Mouse (Mus musculus) macrophage (primary cell): ENCODE data around the gene P2ry6. TPM values are rescaled to one million over a fixed set of nuclear protein-coding genes. Genes with fewer than 3 reads are reported as not detected.

Experiments
- H3K27ac ChIP-seq: fragments of 350-480 bp; formaldehyde crosslinking; 2 replicates; pipeline ENCODE4 v1.9.0; 2021
- H3K36me3 ChIP-seq: fragments of 350-480 bp; formaldehyde crosslinking; 2 replicates; pipeline ENCODE4 v1.9.0; 2021; ENCODE audit errors: inconsistent target
- H3K4me3 ChIP-seq: fragments of 350-480 bp; formaldehyde crosslinking; 2 replicates; pipeline ENCODE4 v1.9.0; 2021; ENCODE audit errors: inconsistent target
- H3K79me2 ChIP-seq: fragments of 350-480 bp; formaldehyde crosslinking; 2 replicates; pipeline ENCODE4 v1.9.0; 2021; ENCODE audit errors: inconsistent target
- WGBS: methylation state at CpG from one replicate; pipeline ENCODE4 v1.1.7; 2026; ENCODE audit warnings: inconsistent platforms; ENCODE audit not compliant: missing documents; 5-methylcytosine and 5-hydroxymethylcytosine counted together
- polyA plus RNA-seq: library from polyadenylated mRNA; stranded (reverse); fragments of 250-400 nt; gene quantifications from 3 replicates; pipeline ENCODE4 v1.2.4, GENCODE M21; 2018; ENCODE audit warnings: inconsistent platforms
- total RNA-seq, 78 experiments: library from RNA; depleted of rRNA; stranded (reverse); fragments of 250-400 nt; gene quantifications; 1 replicate in 9 of 78; 2 replicates in 24 of 78; 3 replicates in 43 of 78; 4 replicates in 2 of 78; pipeline ENCODE4 v1.2.4; 2018; ENCODE audit warnings: inconsistent platforms in 56 of 78

The P2ry6 gene
- total RNA-seq (2018; cell fraction: chromatin; rRNA removed): 100 to 1,000 TPM in 25 of 26 experiments, 10 to 100 TPM in 1; 99.4 to 376 (median 193) TPM
- 100 to 1,000 TPM; 133 to 264 (median 189) TPM for total RNA-seq (2018; cell fraction: cytosol; rRNA removed)
- 100 to 1,000 TPM in 23 of 26 experiments, 10 to 100 TPM in 3; 82.6 to 248 (median 161) TPM for total RNA-seq (2018; cell fraction: nucleus; rRNA removed)
- polyA plus RNA-seq: 148 to 183 TPM (median 169 TPM) in 3 replicates

- Histone ChIP-seq H3K27ac (no peak within 1 kb of the TSS), H3K4me3 (no peak within 1 kb of the TSS), H3K79me2 (no peaks in the 10 kb centered on the region), H3K36me3 (no peaks in the 10 kb centered on the region)
- 23% methylated on average over 36 of the region's 36 CpGs for WGBS
Measured at GRCm38 (mm10) chr7:100974135-100974903, at the start of gene P2ry6. TSS of gene P2ry6 (minus strand) at chr7:100974649.

DNA sequence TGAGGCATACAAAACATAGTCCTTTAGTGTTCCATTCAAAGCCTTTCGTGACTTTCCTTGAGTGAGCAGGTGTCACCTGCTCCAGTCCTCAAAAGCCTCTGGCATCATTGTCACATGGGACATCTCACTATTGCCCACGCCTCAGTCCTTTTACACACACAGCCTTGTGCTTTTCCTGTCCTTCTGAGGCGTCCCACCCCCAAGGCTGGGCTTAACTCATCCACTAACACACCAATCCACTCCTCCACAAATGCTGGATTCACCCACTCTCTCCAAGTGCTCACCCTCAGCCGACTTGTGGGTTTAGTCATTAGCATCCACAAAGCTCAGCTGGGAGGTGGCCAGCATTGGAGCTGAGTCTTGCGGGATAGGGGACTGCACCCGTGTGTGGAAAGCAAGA lies 43.0 kb upstream of the P2ry6 start:
- Histone ChIP-seq H3K36me3 (no peaks in the 10 kb centered on the region), H3K79me2 (no peaks in the 10 kb centered on the region), H3K4me3 (no peak overlapping the region), H3K27ac (no peak overlapping the region)
- 94% methylated on average over 6 of the region's 6 CpGs for WGBS

- Histone ChIP-seq H3K4me3 (no peak overlapping the region), H3K27ac (no peak overlapping the region), H3K79me2 (no peaks in the 10 kb centered on the region), H3K36me3 (no peaks in the 10 kb centered on the region)
- 94% methylated on average over 7 of the region's 7 CpGs for WGBS
Measured at GRCm38 (mm10) chr7:101017021-101017461, 42.6 kb upstream of the P2ry6 start.

- Histone ChIP-seq H3K4me3 (no peak overlapping the region), H3K79me2 (peaks cover 17% of the 10 kb centered on the region; the same call in 1 of the 2 replicates), H3K27ac (no peak overlapping the region), H3K36me3 (no peaks in the 10 kb centered on the region)
- WGBS: 80% methylated on average over 1 of the region's 1 CpGs
Measured at GRCm38 (mm10) chr7:101014985-101015384, 40.5 kb upstream of the P2ry6 start.

DNA sequence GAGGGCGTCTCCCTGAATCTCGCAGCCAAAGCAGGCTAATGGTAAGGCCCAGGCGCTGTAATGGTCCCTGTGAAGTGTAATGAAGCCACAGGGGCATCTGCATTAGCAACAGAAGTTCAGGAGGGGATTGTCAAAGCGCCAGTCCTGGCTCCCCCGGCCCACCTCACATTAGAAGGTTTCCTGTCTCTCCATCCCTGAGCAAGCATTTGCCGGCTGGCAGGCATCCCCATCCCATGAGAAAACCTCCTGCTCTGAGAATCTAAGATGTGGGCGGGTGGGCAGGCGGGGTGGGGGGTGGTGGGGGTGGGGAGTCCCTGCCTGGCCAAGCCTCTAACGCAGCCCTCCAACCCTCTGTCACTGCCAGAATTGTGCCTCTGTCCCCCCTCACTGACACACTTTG lies 39.6 kb upstream of the P2ry6 start:
- Histone ChIP-seq H3K4me3 (no peak overlapping the region), H3K36me3 (no peaks in the 10 kb centered on the region), H3K79me2 (peaks cover 26% of the 10 kb centered on the region; the same call in 1 of the 2 replicates), H3K27ac (no peak overlapping the region)
- 97% methylated on average over 7 of the region's 9 CpGs for whole genome bisulfite sequencing

GRCm38 (mm10) chr7:101012541-101012940 lies 38.1 kb upstream of the P2ry6 start, which contains the start of gene P2ry2:
TSS of gene P2ry2 (minus strand) at chr7:101012866.
- H3K27ac ChIP-seq: peak within 1 kb of the TSS; percentile 32
- H3K4me3 ChIP-seq: peak within 1 kb of the TSS; percentile 66
- H3K79me2 ChIP-seq: peaks cover 41% of the 10 kb centered on the region; the same call in 1 of the 2 replicates
- H3K36me3 ChIP-seq: no peaks in the 10 kb centered on the region
- 83% methylated on average over 4 of the region's 4 CpGs for WGBS

DNA sequence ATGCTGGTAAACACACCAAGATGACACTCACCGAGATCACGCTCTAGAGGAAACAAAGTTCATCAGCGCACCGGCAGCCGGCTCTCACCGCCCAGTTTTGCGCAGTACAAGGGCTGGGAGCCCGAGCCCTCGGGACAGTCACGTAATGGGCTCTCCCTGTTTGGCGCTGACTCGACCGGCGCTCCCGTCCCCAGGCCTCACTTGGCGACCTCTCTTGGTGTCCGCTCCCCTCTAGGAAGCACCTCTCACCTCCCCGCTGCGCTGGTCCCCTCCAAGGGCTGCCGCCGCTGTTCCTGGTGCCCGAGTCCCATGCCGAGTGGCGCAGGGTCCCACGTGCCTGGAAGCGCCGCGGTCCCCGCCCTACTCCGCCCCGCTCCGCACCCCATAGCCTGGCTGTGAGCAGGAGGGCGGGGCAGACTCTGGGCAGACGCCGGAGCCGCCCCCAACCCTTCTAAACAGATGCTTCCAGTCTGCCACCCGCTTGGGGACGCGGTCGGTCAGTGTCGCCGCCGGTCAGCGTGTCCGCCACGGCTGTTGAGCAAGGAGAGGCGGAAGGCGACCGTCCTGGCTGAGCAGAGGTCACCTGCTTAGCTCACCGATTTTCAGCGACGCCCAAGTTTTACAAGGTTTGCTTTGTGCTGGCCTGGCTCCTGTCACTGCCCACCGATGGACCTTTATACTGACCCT lies 37.4 kb upstream of the P2ry6 start:
- Histone ChIP-seq H3K4me3 (peak overlapping the region; percentile 66), H3K27ac (peak overlapping the region; percentile 32), H3K79me2 (peaks cover 41% of the 10 kb centered on the region; the same call in 1 of the 2 replicates), H3K36me3 (no peaks in the 10 kb centered on the region)
- WGBS: under 1% methylated on average over 53 of the region's 53 CpGs

DNA sequence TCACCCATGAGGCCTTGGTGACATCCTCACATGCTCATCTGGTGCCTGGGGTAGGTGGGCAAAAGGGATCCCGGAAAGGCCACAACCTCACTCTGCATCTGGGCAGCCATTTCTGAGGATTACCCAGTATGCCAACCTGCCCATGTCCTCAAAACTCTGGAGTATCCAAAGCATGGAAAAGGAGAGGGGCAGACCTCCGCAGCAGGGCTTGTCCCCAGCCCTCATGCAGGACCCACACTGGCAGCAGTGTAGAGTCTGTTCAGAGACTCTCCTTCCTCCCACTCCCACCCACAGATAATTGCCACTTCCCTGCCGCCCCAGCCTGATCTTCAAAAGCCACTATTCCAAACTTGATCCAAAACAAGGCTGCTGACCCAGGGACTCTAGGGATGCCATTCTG lies 36.3 kb upstream of the P2ry6 start:
- Histone ChIP-seq H3K36me3 (no peaks in the 10 kb centered on the region), H3K79me2 (peaks cover 41% of the 10 kb centered on the region; the same call in 1 of the 2 replicates), H3K27ac (no peak overlapping the region), H3K4me3 (peak overlapping the region; percentile 66)
- WGBS: 65% methylated on average over 3 of the region's 3 CpGs

DNA sequence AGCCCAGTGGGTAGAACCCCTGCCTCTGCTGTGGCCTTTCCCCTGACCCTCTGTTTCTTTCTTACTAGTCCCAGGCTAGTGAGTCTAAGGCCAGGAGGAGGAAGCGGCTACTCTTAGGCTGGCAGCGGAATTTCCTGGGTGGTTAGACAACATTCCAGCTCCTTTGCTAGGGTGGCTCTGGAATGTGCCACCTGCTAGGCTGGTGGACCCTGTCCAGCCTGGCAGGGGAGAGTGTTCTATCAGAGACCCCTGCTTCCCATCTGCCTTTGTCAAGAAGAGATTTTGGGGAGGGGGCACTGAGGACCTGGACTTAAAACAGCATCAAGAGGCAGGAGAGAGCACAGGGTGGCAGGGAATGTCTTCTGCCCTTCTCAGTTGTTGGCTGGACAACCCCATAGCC lies 31.8 kb upstream of the P2ry6 start:
- no peak overlapping the region for H3K27ac ChIP-seq
- 90% methylated on average over 2 of the region's 2 CpGs for WGBS
- H3K4me3 ChIP-seq: no peak overlapping the region
- H3K79me2 ChIP-seq: peaks cover 37% of the 10 kb centered on the region; the same call in 1 of the 2 replicates
- 0 out of 2 replicates have a peak, but pooled peaks cover 9% of the 10 kb centered on the region for H3K36me3 ChIP-seq

- 94% methylated on average over 4 of the region's 4 CpGs for WGBS
Measured at GRCm38 (mm10) chr7:101005119-101005518, 30.7 kb upstream of the P2ry6 start.

GRCm38 (mm10) chr7:101003442-101004326 lies 29.2 kb upstream of the P2ry6 start:
- 73% methylated on average over 11 of the region's 11 CpGs for WGBS
- Histone ChIP-seq H3K79me2 (peaks cover 12% of the 10 kb centered on the region; the same call in 1 of the 2 replicates), H3K27ac (no peak overlapping the region), H3K4me3 (no peak overlapping the region), H3K36me3 (0 out of 2 replicates have a peak, but pooled peaks cover 9% of the 10 kb centered on the region)

More at GRCm38 (mm10) chr7:101005119-101005518, 30.7 kb upstream of the P2ry6 start:
- Histone ChIP-seq H3K27ac (no peak overlapping the region), H3K4me3 (no peak overlapping the region), H3K36me3 (0 out of 2 replicates have a peak, but pooled peaks cover 9% of the 10 kb centered on the region), H3K79me2 (peaks cover 26% of the 10 kb centered on the region; the same call in 1 of the 2 replicates)

- Histone ChIP-seq H3K4me3 (no peak overlapping the region), H3K36me3 (peaks cover 19% of the 10 kb centered on the region; the same call in 1 of the 2 replicates), H3K79me2 (no peaks in the 10 kb centered on the region; the same call in 1 of the 2 replicates), H3K27ac (no peak overlapping the region)
- 100% methylated on average over 6 of the region's 6 CpGs for WGBS
Measured at GRCm38 (mm10) chr7:101002274-101002673, 27.8 kb upstream of the P2ry6 start.

GRCm38 (mm10) chr7:100999623-101000022 lies 25.2 kb upstream of the P2ry6 start:
- H3K79me2 ChIP-seq: no peaks in the 10 kb centered on the region
- H3K36me3 ChIP-seq: peaks cover 27% of the 10 kb centered on the region; the same call in 1 of the 2 replicates
- 89% methylated on average over 5 of the region's 5 CpGs for WGBS
- no peak overlapping the region for H3K4me3 ChIP-seq
- H3K27ac ChIP-seq: no peak overlapping the region
